Mouse (Mus musculus) spleen, postnatal 10 days (tissue): Measurements from ENCODE around the gene Bmp2k.

Experiments used
- DNase-seq, 2 experiments: peaks; one replicate each; pipeline ENCODE4 v3.0.0; 2021 to 2022; ENCODE audit warnings: low spot score in 2 of 2

Gene Bmp2k

DNA sequence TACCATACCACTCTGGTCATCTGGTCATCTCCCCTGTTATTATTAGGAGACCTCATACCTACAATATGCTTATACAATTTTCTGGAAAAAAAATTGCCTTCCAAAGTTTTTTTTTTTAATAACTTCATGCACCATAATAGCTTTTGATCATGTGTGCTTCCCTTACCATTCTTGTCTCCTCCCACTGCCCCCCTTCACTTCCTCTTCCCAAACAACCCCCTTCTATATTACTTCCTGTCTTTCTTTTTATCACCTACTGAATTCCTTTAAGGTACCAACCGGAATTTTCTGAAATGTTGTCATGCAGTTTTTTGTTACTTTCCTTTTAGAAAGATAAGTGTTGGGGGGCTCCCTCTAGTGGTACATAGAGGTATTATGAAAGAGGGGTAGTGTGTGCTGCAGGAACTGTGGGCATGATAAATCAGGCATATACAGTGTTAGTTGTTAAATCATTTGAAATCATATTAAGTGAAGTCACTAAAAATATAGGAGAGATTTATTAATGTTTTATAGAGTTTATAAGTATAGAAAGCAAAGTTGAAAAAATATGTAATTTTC is 58.1 kb downstream of the Bmp2k start:
- peak in 1 of 2 experiments; percentile 41 for DNase-seq

DNA sequence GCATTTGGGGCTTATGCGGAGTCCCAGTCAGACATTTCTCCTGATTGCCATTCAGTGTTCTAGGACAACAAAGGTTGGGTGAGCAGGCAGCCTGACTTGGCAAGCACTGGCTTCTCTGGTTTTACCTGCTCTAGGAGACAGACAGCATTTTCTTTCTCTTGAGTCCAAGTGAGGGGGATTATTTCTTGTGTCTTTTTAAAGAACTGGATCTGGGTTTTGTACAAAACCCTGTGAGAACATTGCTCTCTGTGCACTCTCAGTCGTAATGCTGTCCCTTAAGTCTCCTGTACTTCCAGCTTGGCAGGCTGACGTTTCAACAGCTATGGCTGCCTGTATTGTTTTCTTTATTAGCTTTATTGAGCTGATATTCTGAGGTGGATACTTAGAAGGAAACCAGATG is 58.9 kb downstream of the Bmp2k start:
- DNase-seq = no peak

DNA sequence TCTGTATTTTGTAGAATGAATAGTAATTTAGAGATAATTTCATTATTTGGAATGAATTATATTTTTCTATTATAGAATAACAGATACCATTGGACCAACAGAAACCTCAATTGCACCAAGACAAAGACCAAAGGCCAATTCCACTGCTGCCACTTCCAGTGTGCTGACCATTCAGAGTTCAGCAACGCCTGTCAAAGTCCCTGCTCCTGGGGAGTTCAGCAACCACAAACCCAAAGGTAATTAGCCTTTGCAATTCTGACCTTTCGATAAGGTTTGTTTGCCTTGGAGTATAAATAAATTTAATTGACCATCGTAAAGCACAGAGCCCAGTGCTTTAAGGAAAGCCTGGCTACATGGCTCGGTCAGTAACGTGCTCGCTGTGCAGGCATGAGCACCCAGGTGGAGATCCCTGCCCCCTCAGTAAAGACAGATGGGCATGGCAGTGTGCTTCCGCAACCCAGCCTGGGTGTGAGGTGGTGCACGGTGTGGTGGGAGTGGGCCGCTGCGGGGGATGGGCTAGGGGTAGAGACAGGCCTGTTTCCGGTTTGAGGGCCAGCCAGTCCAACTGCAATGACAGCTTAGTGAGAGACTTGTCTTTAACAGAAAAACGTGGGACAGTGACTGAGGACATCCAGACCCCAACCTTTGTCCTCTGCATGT is 59.4 kb downstream of the Bmp2k start:
- no peak for DNase-seq

DNA sequence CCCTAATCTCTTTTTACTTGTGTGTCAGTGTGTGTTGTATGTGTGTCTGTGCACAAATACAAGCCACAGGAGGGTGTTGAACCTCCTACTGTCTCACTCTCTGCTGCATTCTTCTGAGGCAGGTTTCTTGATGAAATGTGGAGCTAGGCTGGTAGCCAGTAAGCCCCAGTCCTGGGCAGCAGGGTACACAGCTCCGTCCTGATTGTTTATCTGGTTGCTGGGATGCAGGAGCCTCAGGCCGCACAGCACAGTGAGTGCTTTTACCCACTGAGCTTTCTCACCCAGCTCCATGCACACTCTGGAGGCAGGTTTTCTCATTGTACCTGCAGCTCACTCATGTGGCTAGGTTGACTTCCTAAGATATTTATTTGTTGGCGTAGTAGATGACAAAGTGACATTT is 63.4 kb downstream of the Bmp2k start:
- no peak for DNase-seq

DNA sequence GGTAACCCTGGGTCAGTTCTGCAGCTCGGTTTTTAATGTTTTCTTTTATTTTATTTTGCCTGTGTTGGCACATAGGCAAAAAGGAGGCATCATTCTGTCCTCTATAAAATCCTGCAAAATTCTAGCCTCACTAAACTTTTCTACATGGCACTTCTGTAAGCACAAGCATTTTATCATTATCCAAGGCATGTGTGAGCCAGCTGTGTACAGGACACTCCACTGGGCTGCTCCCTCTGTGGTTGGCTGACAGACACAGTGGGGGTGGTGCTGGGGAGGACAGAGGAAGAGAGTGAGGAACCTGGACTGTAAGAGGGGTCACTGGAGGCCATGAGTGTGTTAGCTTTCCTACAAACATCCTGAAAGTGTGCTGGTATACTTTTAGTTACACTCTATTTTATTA is 64.6 kb downstream of the Bmp2k start:
- no peak for DNase-seq

DNA sequence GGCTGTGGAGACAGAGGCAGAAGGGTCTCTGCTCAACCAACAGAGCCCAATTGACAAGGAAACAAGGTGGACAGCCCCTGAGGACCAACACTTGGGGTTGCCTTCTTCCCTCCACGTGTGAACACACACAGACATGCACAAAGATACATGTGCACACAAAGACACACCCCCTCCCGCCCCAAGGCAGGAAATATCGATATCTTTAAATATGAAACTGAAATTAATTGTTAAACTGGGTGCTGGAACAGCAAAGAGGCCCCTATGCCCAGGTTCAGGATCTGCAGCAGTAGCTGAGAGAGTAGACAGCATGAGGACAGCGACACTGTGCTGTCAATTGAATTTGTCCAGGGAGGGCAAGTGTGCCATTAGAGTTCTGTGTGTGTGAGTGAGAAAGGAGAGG is 68.3 kb downstream of the Bmp2k start:
- no peak for DNase-seq

DNA sequence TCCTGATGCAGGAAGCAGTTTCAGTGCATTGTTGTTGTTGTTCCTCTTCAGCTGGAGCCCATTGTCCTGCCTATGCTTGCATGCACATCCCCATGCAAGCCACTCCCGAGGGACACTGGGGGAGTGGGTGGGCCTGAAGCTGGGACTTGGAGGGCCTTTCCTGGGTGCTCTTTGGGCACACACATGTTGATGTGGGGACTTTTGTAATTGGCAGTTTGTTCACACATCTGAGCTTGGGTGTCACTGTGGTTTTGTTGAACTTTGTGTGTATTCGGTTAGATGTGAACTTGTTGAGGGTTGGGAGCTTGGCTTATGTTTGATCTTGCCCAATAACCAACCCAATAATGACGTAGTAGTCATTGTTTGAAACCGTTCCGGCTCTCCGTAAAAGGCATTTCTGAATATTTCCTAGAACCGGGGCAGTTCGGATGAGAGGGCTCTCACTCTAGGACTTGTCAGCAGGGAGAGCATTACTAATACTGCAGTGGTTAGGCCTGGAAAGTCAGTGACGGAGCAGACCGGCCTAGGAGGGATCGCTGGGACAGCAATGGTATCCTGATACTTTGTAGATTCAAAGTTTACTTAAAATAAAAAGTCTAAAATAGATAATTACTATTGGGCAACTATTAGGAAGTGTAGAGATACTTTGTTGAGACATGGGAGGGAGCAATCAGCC is 78.1 kb downstream of the Bmp2k start:
- DNase-seq = no peak

DNA sequence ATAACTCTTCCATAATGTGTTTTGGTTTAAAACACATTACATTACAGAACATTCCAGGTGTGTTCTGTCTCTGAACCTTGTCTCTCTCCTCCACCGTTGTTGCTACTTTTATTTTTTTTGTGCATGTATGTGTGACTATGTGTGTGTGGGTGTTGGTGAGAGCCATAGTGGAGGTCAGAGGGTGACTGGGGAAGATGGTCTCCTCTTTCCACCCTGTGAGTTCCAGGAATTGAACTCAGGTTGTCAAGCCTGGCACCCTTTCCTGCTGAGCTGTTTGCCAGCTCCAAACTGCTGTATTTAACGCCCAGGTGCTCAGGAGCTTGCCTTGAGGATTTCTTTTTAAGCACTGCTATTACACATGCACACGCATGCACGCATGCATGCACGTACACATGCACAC is 78.7 kb downstream of the Bmp2k start:
- no peak for DNase-seq

DNA sequence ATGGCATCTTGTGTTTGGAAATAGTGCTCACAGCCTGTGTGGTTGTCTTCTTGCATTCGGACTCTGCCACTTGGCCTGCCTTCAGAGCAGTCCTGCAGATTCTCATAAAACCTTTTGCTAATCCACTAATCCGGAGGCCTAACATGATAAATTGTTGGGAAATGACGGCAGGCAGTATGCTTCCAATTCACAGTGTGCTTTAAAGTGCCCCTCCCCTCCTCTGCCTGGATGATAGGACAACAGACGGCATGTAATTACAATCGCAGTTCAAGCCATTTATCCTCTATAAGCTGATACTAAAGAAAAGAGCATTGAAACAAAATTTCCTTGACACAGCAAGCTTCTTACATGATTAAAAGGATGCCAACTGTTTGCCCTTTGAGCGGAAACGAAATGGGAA is 80.2 kb downstream of the Bmp2k start:
- DNase-seq = no peak

DNA sequence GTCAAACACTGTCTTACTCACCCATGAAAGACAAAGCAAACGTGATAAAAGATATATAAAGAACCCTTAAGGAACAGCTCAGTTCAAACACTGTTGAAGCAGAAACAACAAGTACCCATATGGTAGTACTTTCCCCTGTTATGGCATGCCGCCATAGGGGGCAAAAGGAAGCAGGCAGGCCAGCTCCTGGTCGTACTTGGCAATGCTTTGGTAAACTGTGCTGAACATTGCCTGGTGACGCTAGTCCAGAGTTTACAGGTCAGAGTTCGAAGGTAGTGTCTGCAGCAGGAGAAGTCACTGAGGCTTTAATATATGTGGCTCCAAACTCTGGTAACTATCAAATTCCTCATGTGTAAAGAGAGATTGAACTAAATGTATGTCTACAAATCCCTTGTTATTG is 81.2 kb downstream of the Bmp2k start:
- DNase-seq = no peak

DNA sequence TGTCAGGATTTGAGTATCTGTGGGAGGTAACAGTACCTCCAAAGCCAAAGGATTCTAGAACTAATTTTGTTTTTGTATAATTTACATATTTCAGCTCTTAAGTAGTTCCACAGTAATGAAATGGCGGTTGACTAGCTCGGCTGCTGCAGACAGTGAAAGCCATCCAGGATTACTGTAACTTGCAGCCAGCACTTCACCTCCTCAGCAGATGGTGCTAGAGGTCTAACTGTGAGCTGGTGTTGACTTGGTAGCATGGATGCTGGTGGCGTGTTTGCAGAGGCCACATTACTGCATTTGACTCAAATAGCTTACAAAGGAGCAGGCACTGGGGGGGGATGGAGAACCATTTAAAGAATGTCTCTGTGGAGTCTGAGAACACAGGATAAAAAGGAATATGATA is 84.0 kb downstream of the Bmp2k start:
- no peak for DNase-seq

DNA sequence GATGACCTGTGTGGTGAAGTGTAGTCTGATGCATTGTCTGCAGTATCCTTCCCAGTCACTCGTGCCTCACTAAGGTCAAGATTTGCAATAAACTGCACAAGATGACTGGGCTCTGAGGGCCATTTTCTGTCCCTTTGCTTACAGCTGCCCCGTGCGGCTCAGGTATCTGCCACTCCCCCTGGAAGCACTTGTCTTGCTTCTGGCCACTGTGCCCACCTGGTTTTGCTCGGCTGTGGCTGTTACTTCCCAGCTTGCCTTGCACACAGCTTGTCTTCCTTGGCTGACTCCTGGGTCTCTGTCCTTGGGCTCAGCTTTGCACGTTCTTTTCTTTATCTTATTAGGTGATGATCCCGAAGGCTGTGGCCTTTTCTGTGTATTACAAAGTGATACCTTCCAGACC is 86.2 kb downstream of the Bmp2k start:
- no peak for DNase-seq

DNA sequence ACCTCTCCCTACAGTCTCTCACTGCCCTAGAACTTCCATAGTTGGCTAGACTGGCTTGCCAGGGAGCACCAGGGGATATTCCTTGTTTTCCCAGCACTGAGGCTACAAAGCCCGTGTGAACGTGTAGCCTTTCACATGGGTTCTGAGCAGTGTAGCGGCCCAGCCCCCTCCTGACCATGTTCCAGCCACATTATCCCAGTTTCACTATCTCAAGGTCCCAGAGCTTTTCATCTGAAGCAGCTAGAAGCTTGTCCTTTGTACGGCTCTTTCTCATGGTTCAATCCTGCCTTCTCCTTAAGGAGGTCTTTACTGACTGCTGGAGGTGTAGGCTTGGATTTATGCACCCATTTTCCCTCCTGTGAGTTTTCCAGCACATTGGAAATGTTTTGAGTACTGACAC is 87.1 kb downstream of the Bmp2k start:
- no peak for DNase-seq

DNA sequence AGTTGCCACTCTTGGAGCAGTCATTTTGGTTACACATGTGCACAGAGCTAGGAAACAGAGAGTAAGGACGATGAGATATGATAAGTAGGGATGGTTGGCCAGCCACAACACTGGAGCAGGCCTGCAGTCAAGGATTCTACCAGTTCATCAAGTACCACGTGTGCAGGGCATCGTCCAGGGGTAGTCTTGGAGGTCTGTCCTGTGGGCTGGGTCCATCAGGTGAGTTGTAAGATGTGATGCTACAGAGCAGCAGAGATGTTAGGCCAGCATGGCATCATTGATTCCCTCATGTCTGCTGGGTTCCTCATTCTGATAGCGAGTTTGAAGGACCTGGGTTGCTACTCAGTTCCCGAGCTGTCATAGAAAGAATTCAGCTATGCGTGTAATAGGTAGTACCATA is 87.6 kb downstream of the Bmp2k start:
- no peak for DNase-seq

DNA sequence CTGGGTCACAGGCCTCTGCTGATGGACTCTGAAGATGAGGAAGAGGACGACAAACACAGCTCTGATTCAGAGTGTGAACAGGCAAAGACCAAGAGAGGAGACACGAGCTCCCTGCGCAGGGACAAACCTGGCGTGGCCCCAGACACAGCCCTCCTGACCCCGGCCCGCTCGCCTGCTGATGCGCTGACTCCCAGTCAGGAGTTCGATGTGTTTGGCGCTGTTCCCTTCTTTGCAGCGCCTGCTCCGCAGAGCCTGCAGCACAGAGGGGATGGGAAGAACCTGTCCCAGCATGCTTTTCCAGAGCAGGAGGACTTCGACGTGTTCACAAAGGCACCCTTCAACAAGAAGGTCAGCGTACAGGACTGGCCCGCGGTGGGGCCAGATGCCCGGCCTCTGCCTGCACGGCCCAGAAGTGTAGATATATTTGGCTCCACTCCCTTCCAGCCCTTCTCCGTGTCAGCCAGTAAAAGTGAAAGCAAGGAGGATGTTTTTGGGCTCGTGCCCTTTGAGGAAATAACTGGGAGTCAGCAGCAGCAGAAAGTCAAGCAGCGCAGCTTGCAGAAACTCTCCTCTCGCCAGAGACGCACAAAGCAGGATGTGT is 89.6 kb downstream of the Bmp2k start:
- DNase-seq = no peak

DNA sequence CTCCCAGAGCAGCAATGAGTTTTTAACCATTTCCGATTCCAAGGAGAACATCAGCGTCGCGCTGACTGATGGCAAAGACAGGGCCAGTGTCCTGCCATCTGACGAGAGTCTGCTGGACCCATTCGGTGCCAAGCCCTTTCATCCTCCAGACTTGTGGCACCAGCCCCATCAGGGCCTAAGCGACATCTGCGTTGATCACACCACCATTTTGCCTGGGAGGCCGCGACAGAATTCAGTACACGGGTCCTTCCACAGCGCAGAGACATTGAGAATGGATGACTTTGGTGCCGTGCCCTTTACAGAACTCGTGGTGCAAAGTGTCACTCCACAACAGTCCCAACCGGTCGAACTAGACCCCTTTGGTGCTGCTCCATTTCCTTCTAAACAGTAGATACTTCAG is 90.3 kb downstream of the Bmp2k start:
- no peak for DNase-seq

DNA sequence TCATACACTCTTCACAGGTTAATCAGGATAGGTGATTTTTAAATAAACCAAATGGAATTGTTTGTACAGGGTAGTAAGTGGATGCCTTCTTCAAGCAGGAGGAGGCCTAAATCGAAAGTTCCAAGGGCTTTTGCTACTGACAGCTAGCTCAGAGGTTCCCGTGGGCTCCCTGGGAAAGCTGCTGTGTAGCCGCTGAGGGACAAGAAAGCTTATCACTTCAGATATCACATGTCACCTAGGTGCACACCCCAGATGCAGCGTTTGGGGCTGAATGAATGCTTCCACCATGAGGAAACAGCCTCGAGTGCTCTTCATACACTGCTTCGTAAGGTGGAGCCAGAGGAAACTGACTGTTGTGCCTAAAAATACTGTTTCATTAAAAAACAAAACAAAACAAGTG is 90.7 kb downstream of the Bmp2k start:
- DNase-seq = no peak

DNA sequence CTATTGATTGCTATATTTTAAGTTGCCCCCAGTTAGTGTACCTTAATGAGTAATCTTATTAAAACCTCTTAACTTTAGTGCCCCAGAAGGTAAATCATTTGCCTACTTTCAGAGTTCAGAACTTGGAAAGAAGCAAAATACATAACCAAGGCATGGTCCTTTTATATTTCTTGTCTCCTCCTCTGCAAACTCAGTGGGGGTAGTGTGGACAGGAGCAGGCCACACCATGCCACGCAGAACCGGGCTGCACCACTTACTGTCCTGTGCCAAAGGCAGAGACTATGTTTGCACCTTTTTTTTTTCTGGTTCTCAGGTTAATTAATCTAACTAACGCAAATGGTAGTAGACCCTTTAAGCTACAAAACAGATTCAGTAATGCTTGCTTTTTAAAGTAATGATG is 91.9 kb downstream of the Bmp2k start:
- no peak for DNase-seq

DNA sequence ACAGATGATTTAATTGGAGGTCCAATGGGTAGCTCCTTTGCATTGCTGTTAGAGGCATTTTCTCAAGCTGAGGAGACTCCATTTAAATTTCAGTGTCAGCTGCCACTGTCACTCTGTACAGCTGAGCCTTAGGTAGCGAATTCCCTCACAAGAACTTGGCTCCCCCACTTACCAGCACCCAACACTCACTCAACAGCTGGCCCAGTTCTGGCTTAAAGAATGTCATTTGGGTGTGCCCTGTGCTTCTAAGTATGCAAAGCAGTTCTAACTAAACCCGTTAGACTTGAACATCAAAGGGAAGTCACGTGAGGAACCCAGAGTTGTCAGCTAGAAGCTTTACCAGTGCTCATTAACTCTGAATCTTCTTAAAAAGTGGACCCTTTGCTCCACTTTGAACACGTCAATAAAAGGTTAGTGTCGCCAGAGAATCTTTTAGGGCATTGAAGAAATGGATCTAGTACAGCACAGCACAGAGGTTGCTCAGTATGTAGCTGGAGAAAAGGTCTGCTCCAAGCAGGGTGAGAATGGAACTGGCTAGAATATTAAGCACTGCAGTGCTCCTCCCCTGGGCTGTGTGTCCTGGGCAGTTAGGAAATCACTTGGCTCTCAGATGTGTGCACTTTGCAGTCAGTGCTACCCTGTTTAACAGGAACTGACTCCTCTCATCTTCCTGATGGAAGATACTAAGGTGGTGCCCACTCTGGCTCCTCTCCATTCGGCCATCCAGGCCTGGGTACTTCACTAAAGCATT is 92.7 kb downstream of the Bmp2k start:
- no peak for DNase-seq

DNA sequence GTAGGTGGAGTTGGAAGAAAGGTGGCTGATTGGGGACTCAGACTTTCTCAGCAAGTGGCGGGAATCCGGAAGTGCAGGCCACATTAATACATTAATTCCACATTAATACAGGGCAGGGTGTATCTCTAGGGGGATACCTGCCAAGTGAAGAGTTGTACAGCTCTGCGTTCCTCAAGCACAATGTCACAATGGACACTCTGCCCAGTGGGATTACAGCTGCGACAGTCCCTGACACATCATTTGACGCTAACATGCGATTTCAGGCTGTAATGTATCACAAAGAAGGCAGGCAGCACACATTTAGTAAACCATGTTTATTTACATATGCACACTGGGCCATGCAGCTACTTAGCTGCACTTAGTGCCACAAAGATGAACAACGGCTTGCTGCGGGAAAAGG is 95.5 kb downstream of the Bmp2k start:
- no peak for DNase-seq

DNA sequence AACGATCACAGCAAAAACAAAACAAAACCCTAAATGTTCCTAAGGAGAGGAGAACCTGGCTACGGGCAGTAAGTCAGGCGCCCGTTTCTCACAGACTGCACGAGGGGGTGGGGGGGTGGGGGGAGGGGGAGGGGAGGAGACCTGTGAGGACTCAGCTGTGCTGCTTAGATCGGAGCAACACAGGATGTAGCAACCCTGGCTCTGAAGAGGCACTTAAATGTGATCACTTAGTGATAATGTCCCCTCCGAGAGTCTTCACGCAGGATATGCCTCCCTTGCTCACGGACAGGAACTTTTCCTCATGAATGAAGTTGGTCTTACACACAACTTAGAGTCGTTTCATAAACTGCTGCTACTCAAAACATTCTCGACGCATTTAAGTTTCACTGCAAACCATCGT is 97.8 kb downstream of the Bmp2k start:
- DNase-seq = no peak

DNA sequence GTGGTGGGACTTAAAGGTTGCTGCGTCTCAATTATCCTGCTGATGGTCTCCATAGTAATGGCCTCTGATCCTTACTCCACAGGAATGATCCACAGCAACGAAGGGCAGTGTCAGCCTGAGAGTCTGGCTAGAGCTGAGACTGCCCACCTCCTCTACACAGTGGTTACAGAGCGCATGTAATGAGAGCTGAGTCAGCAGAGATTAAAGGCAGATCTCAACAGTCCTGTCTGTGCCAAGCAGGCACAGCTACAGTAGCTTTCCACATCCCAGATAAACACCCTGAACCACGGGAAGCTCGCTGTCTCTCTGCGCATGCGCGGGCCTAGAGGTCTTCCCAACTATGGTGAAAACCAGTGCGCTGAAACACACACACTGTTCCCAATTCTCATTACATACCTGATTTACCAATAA is 100.1 kb downstream of the Bmp2k start:
- no peak for DNase-seq

DNA sequence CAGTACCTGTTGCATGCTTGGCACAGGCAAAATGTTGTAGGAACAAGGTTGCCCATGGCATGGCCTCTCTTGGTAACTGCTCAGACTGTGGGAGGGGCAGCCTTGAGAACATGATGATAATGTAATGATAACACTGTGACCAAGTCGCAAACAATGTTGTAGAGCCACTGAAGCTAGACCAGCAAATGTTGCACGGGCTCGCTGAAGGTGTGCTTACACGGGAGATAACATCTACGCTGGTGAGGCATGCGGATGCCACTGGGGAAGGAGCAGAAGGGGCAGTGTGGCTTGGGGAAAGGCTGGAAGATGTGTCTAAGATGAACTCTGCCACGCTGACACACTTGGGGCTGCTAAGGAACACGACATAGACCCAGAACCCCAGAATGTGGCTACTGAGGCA is 102.5 kb downstream of the Bmp2k start:
- no peak for DNase-seq
